Mouse (Mus musculus): ENCODE data around the gene Mapk8.
"Not testable (repeated sequence)": the region's sequence is repeated elsewhere in the genome, so short reads cannot be mapped to it uniquely, and the experiment has no call there.

The Mapk8 gene

DNA sequence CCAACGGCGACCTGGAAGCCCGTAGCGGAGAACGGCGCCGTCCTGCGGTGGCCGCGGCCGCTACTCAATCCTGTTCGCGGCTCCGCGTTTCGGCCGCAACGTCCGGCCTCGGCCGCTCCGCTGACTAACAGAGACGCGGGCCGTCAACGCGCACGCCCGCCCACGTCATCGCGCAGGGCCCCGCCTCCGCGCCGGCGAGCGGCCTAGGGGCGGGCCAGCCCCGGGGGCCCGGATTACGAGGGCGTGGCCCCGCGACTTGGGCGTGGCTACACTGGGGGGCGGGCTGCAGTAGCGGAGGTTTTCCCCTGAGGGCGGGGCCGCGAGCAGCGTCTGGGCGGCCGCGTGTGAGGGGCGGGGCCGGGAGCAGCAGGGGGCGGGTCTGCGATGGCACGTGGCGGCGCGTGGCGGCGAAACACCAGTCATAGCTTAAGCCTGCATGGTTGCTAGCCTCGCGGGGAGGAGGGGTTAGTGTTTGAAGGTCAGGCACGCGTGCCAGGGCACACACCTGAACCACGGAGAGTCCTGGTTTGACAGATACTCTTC lies at the start of gene Mapk8:
Gene Mapk8, minus strand, starts transcription at position 132 of the 543 bp plus-strand sequence.
- peak; percentile 97 to 99 for DNase-seq

DNA sequence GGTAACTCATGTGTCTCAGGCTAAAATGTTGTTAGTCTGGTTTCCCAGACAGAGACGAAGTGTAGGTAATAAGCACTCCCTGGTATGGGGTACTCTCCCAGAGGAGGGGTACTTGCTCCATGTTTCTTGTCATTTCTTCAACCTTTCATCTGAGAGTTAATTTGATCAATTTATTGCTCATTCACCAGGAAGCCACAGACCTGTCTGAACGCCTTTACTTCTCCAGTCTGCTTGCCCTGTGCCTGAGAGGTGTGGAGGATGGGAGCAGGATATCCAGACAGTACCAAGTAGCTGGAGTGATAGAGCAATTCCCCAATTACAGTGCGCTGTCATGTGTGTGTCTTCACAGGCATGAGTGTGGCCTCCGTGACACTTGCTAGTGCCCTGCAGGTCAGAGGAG lies 48.3 kb upstream of the Mapk8 start:
- DNase-seq: no peak

DNA sequence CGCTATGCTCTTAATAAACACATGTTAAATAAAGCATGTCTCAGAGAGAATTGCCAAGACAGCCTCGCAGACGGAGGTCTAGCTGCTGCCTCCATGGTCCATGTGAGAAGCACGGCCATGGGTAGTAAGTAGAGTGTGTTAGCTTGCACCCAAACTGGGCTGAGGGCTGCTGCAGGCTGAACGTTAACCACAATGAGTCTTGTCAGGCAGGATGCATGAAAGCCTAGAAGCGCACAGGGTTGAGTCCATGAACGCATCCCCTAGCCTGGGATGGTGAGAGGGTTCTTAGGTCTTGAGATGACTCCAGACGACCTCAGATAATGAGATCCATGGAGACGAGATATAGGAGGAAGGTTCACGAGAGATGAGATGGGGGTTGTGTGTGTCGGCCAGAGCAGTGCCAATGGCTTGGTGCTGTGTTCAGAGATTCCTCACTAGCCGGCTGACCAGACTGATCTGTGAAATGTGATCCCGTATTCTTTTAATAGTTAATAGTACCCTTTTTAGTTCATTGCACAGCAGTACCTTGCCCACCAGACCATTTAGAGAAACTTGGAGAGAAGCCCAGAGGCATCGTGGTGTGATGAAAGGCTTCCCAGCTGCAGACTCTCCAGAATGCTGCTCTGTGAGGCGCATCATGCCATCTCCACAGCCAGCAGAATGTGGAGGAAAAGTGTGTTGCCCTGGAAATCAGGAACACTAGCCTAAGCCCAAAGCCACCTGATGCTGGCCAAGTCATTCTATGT lies 41.0 kb upstream of the Mapk8 start:
- peak; percentile 76 to 85 for DNase-seq

DNA sequence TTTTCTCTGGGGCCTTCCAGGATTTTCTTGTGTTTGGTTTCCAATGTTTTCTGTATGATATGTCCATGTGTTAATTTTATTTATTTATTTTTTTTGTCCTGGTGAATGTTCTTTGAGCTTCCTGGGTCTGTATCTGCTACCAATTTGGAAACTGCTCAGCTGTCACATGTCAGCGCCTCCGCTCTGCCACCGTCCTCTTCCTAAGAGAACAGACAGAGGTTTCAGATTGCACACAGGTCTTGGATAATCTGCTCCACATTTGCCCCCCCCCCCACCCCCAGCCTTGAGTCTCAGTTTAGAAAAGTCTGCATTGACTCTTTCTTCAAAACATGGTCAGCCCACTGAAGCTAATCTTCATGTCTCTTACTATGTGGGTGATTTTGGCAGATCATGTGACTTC lies 35.0 kb upstream of the Mapk8 start:
- no peak for DNase-seq

DNA sequence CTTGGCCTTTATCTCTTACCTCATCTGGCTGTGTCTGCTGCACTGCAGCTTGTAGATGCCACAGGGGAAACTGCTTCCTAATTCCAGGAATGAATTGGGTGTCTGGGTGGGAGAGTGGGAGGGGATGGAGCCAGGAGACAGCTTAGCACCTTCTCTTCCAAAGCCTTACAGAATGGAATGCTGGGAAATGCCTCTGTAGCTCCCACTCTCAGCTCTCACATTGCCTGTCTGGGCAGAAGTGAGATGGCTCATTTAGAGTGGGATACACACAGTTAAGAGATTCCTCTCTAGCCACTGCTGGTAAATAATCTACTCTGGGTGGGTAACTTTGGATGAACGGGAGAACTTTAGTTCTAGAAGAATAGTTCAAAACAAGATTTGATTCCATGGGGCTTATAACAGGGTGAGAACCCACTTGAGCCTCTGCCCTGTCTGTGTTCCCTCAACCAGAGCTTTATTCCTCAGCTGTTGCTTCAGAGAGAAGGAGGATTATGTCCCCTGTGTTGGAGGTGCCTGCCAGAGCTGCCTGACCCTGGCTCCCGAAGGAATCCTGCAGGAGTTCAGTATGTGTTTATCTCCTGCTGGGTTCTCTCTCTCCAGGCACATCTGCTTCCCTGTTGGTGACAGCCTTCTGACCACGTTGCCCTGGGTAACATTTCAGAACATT lies 29.3 kb upstream of the Mapk8 start:
- DNase-seq: no peak

DNA sequence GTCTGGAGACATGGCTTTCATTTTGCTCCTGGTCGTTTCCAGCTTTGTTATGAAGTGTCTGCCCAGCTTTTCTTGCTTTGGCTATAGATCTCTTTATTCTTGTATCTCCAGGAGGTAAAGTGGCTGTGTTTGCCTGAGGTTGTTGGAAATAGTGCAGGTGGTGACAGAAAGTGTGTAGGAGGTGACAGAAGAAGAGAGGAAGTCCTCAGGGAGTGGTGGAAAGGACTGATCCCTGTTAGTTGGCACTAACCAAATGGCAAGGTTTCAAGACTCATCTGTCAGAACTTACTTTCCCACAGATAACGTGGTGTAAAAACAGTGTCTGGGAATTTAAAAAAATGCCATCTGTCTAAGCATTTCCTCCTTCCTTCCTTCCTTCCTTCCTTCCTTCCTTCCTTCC lies 27.5 kb upstream of the Mapk8 start:
- DNase-seq: no peak

DNA sequence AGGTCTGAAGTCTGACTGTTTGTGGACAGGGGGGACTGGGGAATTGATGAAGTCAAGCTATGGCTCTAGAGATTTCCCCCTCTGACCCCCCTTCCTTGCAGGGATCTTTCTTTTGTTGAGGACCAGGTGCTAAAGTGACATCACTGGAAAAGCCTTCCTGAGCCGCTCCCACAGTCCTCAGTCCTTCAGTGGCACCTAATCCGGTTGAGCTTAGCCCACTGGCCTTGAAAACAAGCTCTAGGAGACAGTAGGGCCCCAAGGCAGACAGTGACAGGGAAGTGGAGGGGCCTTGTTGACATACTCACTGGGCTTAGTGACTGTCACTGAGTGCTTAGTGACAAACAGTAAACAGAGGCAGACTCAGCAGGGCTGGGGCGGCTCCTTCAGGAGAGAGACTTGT lies 24.4 kb upstream of the Mapk8 start, which contains the start of gene Frmpd2:
Gene Frmpd2, plus strand, starts transcription at position 366 of the 400 bp plus-strand sequence.
- DNase-seq: no peak

DNA sequence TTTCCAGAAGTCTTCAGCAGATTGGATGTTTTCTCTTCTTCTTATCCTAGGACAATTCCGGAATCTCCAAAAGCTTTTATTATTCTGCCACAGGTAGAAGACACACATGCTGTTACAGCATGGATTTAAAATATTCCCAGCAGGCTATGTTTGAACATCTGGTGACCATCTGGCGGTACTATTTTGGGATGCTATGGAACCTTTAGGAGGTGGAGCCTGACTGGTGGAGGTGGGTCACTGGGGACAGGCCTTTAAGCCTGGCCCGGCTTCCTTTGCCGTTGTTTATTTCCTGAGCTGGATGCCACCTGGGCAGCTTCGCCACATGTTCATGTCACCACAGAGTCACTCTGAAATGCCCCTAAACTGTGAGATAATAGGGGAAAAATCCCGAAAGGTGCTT lies 20.8 kb upstream of the Mapk8 start:
- no peak for DNase-seq

DNA sequence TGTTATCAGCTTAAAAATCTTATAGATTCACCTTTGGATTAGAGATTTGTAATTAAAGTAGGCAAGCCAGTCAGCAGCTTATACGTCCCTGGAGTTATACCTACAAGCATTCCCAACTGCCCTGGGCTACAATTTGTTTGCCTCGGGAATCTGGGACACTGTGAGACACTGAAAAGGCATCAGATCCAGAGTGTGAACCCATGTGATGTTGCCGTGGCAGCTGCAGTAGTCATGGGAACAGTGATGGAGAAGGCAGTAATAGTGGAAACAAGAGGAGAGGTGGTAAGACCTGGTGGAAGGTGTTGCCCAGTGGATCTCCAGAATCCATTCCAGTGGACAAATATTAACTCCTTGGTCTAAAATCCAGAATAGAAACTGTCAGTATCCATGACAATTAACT lies 16.7 kb upstream of the Mapk8 start:
- no peak for DNase-seq

DNA sequence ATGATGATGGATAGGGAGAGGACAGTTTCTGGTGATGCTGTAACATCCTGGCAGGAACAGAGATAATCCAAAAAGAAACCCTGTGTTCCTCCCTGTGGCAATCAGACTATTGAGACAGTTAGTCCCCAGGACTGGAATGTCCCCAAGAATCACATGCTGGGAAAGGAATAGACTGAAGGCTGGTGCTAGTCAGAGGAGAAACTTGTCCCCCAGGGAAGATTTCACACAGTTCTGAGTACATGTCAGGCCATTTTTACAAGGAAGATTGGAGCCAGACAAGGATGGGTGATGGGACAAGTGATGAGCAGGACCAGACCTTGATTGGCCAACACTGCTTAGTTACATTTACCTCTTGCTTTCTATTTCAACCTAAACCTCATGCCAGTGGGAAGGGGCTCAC lies 3.4 kb upstream of the Mapk8 start:
- no peak for DNase-seq

DNA sequence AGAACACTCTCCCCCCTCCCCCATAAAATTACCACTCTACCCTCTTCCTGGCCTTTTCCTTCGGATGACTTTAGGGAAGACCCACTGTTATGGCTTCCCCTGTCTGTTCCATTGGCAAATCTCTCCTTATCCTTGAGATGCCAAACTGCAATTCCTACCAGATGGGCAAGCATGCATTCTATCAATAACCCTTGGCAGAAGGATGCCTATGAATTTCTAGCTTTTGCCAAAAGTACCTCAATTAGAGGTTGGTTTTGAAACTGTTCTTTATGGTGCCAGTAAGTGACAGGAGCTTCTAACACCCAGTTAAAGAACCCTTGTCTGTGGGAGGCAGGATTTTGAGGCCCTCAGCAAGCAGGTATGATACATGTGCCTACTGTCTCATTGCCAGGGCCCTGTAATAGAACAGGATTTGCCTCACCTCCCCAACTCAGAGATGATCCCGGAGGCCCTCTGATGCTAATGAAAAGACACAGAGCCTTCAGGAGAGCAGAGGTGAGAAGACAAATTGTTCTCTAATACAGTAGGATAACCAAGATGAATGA lies 2.4 kb upstream of the Mapk8 start:
- DNase-seq: no peak

DNA sequence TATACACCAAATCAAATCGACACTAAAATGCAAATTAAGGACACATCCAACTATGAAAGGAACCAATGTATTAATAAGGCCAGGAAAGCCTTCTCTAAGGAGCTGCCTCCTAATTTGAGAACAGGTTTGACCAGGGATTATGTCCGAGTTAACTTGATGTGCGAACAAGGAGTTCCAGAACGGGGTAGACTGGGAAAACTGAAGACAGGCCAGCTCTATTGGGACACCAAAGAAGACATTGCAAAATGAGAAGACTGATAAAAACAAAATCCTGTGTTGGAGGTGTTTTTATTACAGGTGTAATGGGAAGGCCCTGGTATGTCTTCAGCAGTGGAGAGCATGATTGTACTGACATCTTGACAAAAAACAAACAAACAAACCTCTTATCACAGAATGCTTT lies 1.3 kb upstream of the Mapk8 start:
- DNase-seq: no peak

DNA sequence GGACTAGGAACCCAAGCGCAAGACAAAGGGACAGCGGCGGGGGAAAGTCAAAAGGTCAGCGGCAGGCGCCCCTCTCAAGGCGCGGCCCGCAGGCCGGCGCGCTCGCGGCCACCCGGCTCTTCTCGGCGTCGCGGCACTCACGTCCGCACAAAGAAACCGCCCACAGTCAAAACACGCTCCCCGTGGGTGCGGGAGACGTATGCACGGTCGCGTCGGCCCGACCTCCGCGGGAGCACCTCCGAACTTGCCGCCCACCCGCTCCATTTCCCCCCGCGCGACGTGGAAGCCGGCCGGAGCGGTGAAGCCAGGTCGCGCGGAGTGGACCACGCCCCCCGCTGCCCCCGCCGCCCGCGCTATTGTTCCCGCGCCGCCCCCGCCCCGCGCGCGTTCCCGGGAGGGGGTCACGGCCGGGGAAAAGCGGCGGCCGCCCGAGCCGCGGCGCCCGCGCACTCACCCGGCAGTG lies 366 bp downstream of the Mapk8 start:
- DNase-seq: no peak

DNA sequence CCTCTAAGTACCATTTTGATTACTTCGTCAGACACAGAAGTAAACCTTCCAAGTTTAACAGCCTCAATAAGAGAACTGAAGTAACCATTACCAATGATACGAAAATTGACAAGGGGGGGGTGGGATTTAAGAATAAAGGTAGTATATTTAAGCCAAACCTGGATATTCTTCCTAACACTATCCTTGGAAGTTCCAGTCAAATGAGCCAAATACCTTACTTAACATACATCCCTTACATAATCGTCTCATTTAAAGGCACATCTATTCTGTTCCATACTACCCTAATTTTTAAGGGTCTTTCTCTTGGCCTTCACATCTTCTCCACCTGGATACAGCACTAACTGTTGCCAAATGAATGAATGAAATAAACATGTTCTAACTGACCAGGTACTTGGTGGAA lies 996 bp downstream of the Mapk8 start:
- DNase-seq: no peak

DNA sequence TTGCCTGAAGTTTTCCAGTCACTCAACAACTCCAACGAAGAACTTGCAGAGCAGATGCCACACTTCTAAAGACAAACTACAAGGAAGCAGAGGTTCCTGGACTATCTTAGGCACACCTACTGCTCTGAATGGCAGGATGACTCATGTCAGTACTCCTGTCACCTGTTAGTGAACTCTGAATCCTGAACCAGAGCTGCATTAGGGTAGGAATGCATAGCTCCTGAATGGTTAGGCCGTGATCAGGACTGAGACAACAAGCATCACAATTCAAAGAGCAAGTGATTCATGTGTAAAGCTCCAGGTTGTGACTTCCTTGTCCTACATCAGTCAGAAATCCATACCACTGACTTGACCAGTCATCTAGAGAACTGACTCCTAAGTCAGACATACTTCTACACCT lies 3.2 kb downstream of the Mapk8 start:
- DNase-seq: no peak

DNA sequence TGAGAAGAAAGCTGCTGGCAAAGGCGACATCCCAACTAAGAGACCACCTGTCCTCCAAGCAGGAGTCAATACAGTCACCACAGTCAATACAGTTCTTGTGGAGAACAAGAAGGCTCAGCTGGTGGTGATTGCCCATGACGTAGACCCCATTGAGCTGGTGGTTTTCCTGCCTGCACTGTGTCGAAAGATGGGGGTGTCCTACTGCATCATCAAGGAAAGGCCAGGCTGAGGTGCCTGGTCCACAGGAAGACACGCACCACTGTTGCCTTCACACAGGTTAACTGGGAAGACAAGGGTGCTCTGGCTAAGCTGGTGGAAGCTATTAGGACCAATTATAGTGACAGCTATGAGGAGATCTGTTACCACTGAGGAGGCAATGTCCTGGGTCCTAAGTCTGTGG lies 14.5 kb downstream of the Mapk8 start:
- not testable (repeated sequence) for DNase-seq

DNA sequence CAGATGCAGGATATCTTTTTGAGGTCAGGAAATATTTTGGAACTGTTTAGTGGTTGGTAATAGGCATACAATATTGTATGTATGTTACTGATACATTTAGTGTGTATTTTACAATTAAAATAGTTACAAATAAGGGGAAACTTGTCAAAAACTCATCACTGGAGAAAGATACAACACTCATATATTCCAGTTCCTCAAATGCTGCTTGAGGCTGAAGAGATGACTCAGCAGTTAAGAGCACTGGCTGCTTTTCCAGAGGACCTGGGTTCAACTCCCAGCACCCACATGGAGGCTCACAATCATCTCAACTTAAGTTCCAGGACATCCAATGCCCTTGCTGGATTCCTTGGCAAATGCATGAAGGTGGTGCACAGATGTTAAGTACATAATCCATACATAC lies 22.8 kb downstream of the Mapk8 start:
- no peak for DNase-seq

DNA sequence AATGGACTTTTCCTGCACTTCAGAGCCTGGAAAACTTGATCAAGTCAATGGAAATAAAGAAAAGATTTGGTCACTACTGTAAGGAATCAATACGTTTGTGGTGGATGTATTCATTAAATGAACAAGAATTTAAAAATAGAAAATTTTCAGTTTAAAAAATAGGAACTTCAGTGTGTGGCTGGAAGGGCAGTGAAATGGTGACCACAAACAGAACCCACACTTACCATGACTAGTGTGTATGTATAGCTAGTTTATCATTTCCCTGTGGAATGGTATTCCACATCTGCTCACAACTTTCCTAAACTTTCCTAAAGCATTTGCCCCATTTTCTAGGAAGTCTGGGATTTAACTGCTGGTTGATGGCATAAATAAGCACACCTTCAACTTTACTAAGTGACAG lies 24.0 kb downstream of the Mapk8 start:
- no peak for DNase-seq

DNA sequence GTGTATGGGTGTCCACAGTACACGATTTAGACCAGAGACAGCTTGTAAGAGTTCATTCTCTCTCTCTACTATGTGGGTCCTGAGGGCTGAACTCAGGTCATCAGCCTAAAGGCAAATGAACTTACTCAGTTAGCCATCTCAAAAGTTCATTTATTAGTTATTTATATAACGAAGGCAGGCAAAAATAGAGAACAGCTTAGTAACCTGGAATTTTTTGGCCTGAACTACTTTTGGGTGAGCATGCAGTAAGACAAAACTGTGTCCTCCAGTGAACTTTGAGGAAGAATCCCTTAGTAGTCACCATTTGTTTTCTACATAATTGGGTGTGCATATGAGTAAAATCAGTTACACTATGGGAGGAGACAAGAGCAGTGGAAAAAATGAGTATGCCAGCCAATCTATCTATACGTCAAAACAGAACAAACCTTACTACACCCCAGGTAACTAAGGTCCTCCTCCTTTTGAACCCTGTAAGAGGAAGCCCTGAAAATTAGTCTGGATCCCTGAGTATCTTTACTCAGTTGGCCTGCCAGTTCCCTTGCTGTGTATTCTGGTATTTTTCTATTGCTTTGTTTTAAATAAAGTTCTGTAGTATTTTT lies 28.5 kb downstream of the Mapk8 start:
- peak in 1 of 2 experiments; percentile 28 for DNase-seq

DNA sequence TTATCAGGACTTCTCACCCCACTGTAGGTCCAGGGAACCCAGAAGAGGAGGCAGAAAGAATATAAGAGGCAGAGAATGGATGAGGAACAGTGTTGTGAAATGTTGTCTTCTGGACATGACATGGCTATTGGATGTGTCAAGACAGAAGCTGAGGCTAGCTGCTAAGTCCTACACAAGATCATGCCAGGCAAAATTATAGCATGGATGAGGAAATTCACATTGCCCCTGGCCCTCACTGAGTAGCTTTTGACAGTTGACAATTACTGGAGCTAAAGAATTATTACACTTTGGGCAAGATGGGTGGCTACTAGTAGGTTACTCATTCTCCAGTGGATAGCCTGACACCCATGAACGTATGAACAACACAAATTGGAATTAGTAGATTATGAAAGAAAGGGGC lies 31.2 kb downstream of the Mapk8 start:
- DNase-seq: no peak

DNA sequence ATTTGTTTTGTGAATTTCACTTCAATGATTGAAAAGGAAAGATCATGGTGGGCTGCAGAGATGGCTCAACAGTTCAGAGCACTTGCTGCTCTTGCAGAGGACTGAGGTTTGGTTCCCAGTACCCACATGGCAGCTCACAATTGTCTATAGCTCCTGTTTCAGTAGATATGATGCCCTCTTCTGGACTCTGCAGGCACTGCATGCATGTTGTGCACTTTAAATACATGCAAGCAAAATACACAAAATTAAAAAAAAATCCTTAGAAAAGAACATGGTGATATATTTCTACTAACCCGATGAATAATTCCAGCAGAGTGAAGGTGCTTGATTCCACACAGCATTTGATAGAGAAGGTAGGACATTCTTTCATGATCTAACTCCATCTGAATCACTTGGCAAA lies 44.6 kb downstream of the Mapk8 start:
- peak in 1 of 2 experiments; percentile 55 for DNase-seq

DNA sequence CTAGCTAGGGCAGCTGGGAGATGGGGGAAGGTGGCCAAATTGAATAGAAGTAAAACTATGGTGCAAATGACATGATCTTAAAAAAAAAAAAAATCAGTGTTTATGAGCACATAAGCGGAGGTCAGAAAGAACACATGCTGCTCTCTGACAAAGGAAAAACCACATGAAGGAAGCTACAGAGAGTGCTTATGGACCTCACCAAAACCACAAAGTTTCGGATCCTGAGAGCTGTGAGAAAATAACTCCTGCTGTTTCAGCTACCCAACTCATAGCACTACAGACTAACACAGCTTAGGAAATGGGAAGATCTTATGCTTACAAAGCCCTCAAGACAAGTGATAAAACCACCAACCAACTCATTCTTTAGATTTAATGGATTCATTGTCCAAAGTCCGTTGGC lies 46.9 kb downstream of the Mapk8 start:
- no peak for DNase-seq

DNA sequence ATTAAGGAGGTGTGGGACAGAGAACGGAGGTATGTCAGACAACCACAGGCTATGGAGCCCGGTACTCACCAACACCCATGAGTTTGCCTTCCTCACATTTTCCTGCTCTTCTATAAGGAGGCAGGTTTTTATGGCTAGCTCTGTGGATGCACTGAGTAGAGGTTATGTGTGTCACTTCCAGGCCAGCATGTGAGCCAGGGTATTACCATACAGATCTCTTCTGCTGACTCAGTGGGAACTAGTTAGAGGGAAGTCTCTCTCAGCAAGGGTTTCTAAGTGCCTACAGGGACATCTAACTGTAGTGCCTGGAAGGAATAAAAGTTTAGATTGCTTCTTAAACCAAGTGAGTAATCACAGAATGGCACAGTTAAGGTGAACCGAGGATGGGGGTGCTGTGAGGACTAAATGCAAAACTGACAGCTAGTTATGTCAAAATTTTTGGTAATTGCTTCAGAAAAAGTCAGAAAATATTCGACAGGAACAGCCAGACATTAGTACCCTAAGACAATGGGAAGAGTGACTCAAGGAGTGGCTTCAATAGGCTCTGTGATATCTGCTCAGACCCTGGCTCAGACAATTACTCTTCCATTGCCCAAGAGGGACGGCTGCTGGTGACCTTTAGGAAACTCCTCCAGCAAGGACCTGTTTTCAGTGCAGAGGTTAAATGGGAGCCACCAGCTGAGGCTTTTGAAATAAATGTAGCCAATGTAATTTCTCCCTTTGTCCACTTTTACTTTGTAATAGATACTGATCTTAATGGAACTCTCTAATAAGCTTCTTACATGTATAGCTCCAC lies 48.7 kb downstream of the Mapk8 start:
- DNase-seq: no peak

Data from kidney, postnatal 36 days (tissue).